Mouse (Mus musculus) cerebellum, adult 11-12 months (tissue): Measurements from ENCODE around the gene Myo16.

Experiments used
- DNase-seq: peaks from one replicate; pipeline ENCODE4 v3.0.0; 2022

Gene Myo16

DNA sequence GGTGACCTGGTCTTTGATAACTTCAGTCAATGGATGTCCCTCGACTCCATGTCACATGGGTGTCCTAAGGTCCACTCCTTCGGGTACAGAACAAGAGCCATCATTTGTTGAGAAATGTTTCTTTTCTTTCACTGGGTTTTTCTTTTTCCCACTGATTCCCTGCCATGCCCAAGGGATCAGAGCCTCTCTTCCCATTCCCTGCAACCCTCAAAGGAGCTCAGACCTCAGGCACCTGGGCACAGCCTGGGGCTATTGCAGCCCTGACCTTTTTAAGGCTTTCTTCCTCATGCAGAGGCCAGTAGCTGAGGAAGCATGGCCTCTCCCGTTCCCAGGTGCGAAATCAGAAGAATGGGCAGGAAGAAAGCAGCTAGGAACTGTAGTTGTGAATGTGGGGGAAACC is 23.4 kb downstream of the Myo16 start:
- no peak for DNase-seq

DNA sequence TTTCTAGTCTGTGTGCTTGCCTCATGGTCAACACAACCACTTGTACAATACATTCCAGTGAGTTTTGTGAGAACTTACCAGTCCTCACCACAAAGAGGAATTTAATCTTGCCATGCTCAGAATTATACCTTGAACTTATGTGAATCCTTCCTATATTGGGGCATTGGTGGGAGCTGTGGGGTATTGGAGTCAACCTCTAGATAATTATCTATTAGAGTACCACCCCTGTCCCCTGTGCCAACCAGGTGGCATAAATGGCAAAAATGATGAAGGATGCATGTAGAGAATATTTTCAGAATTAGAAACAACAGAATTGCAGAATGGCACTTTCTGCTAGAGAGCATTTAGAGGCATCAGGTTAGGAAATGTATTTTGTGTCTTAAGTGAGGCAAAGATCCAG is 25.3 kb downstream of the Myo16 start:
- no peak for DNase-seq

DNA sequence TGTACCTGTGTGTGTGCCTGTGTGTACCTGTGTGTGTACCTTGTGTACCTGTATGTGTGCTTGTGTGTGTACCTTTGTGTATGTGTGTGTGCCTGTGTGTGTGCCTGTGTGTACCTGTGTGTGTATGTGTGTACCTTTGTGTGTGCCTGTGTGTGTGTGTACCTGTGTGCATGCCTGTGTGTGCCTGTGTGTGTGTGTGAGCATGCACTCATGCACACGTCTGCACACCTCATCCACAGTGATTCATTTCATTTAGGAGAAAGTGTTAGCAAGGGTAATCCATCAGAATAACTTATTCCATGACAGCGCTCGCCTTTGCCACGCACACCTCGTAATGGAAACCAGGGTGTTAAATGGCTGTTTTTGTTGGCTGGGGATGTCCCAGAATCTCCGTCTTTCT is 36.9 kb downstream of the Myo16 start:
- no peak for DNase-seq

DNA sequence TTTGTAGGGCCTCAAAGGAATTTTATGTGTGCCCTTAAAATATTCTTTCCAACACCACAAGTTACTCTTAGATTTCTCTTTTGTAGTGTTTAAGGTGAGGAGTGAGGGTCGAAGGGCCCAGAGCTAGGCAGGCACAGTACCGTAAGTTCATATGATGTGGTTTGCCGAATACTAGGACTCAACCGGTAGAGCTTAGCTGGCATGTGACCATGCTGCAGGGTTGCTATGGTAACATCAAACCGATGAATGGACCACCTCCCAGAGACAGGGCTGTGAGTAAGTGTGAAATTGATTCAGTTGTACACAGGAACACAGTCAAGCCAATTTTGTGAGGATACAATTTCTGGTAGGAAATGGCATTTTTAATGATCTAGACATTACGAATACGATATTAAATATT is 44.5 kb downstream of the Myo16 start:
- no peak for DNase-seq

DNA sequence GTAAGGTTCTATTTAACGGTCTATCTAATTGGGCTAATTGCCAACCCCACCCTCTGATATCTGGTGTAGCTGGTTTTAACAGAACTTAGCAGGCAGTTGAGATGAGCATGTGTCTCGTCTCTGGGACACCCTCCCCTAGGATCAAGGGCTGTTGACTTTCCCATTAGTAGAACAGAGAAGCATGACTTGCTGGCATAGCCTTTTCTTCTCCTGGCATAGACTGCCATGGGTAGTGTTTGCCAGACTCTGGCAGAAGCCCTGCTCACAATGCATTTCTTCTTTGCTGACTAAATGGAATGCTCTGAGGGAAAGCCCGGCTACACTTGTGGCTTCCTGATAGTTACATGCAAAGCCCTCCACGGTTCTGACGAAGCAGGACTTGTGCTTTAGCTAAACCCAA is 45.6 kb downstream of the Myo16 start:
- DNase-seq: no peak

DNA sequence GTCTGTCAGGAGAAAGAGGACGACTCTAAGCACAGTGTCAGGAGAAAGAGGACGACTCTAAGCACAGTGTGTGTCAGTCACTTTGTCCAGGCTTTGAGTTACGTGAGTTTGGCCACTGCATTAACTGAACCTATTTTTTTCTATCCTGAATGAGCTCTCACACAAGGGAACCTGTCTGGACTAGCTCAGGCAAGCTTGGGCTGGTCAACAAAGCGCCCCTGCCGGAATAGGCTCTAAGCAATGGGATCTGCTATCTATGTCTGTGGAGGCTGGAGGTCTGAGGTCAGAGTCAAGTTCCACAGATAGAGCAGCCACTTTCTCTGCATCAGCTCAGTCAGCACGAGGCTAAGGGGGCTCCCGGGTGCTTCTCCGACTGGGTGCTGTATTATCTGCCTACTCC is 46.3 kb downstream of the Myo16 start:
- no peak for DNase-seq

DNA sequence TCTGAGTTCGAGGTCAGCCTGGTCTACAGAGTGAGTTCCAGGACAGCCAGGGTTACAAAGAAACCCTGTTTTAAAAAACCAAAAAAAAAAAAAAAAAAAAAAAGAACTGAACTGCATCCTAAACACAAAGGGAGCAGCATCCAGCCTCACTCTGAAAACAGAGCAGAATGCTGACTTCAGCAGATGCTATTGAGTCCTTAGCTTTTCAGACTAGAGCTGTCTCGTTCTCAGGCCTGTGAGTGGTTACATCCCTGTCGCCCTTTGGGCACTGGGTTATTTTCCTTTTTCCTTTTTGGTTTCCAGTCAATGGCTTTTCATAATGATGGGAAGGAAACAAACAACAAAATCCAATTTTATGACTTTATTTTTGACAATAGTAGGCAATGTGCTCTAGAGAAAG is 61.3 kb downstream of the Myo16 start:
- DNase-seq: no peak

DNA sequence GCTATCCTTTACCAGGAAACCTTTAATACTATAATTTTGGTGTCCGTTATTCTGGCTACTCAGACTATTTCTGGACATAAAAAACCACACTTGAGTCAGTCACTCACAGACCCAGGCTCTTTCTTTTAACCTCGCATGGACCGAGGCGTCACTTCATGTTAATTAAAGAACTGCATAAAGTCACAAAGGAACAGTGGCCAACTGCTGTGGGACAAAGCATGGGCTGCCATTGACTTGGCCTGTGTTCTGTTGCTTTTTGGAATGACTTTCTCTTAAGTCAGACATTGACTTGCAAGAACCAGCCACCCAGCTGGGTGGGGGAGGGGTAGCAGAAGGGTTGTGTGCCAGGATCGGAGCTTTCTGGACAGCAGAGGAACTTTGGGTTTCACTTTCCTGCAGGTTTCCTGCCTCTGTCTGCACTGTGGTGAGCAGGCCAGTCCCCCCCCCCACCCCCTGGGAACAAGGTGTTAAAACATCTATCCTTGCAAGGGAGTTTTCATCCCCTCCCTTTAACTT is 66.1 kb downstream of the Myo16 start:
- DNase-seq: no peak

DNA sequence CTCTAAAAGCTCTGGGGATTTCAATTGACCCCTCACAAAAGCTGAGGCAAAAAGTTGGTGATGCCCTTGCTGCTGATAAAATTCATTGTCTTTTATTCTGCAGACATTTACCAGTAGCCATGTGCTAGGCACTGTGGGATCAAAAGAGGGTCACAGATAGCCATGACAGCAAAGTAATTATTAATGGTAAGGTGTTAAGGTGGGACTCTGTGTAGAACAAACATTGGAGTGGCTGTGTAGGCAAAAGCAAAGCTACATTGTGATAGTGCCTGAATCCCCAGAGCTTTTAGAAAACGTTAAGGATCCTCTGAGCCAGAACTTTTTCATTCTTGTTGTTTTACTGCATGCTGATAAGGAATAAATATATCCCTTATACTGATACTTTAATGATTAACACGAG is 69.1 kb downstream of the Myo16 start:
- no peak for DNase-seq

DNA sequence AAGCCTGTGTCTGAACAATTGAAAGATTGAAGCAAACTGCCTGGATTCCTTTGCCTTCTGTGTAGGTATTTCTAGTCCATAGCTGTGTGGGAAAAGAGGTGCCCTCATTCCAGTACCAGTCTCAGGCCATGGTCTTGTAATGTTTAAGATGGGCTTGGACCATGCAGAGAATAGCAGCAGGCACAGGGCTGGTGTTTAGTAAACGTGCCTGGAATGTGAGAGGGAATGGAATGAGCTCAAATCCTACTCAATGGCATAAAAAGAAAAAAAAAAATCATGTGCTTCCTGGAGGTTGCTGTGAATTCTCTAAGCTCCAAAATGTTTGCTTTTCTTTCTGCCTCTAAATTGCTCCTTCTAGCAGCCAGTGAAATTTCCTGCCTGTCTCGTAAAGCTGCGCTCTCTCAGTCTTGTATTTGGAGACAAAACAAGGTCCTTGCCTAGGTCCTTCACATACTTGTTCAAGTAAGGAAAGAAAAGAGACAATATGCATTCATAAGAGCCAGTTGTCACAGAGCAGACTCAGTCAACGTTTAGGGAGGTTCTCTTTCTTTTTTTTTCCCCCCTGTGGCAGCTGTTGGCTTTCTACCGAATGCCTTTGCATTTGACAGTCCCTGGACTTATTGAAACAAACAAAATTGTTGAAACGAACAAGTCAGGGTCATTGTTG is 70.0 kb downstream of the Myo16 start:
- no peak for DNase-seq

DNA sequence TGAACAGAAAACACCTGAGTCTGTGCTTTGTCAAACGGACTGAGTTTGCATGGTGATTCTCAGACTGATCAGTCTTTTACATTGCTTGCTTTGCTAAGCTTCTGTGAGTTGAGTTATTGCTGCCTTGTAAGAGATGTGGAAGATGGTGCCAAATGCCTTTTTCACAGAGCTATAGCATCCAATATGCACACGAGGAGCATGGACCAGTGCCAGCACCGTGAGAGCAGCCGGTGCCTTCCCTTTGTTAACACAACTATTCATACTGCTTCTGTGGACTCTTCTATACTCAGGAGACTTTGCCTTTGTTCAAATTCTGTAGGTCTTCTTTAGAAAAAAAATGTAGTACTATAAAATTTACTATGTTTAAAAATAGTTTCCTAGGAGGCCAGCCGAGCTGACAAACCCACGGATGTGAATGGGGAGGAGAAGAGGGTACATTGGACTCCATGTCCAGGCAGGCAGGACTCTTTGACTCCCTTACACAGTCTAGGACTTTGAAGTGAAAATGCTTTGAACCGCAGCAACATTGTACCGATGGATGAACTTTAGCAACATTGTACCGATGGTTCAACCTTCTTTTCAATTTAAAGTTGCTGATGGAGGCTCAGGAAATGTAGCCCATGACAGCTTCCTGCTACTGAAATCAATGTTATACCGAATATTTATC is 70.7 kb downstream of the Myo16 start:
- DNase-seq: no peak

DNA sequence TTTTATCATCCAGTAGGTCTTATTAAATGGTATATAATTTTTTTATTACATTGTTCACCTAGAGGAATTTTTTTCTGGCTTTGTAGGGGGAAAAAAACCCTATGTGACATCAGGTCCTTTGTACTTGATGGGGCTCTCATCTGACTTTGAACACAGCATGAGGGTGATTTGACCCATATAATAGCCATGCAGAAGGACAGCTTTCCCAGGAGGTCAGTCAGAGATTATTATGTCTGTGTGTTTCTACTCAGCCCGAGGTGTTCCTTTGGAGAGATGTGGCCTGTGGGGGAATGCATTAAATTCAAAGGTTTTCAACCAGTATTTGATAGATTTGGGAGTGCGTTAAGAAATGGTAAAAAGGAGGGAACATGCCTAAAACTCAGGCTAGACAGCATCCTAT is 71.3 kb downstream of the Myo16 start:
- no peak for DNase-seq

DNA sequence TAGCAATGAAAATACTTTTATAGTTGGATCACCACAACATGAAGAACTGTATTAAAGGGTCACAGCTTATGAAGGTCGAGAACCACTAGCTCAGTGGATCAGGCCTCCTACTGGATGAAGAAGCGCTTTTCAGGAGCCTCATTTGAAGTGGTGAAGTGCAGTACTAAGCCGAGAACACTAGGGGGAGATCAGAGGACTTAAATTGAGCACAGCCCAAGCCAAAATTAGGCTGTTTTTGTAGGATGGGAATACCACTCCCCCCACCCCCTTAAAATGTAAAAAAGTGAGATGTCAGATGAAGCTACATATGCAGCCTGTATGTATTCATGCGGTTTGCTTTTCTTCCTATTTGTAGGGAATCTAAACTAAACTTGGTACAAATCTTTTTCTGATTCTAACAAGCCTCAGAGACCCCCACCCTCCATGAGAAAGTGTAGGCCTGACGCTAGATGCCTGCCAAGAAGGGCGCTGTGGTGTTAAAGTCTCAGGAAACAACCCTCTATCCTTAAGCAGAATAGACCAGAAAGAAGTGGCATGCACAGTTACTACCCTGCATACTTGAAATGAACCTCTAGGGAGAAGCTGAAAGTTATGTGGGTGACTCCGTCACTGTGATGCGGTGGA is 77.1 kb downstream of the Myo16 start:
- no peak for DNase-seq

DNA sequence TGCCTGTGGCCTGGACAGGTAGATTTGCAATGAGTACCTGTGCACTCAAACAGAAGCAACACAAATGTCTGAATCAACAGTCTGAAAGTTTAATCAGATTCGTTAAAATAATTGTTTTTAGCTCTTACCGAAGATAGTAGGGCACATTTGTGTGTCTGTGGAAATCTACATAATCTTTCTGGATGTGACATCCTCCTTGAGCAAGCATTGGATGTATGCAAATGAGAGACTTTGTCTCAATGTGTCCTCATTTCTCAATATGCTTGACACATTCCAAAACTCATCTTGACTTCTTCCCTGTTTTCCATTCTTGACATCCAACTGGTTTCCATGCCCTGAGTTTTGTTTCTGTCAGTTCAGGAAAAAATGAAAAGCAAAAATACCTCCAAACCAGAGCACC is 80.8 kb downstream of the Myo16 start:
- no peak for DNase-seq

DNA sequence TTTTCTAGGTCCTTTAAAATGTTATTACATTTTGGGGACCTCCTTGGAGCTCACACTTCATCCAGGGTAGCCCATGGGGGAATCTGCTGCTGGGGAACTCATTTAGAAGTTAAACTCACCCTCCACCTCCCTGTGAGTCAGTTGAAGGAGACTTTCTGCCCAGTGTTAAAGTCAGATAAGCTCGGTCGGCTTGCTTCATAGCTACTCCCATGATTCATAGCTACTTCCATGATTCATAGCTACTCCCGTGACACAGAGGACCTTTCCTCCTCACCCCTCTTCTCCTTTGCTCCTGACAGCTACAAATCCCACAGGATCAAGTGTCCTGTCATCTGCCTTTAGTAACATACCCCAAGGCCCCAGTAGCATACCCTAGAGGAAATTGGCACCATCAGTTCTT is 89.6 kb downstream of the Myo16 start:
- no peak for DNase-seq

DNA sequence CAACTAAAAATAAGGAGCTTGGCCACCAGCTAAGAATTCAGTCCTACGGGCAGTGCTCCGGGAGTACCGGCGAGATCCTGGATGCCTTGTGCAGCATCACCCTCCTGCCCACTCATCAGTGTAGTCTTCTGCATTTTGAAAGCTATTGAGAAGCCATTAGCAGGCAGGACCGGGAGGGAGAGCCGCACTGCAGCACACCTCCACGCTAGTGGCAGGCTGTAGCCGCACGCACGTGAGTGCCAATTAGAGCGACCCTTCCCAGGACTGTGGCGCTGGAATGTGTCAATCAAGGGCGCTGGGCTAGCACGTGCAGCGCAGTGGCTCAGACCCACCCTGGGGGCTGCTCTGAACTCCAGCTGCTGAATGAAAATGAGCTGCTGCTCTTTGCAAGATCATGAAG is 95.4 kb downstream of the Myo16 start:
- no peak for DNase-seq

DNA sequence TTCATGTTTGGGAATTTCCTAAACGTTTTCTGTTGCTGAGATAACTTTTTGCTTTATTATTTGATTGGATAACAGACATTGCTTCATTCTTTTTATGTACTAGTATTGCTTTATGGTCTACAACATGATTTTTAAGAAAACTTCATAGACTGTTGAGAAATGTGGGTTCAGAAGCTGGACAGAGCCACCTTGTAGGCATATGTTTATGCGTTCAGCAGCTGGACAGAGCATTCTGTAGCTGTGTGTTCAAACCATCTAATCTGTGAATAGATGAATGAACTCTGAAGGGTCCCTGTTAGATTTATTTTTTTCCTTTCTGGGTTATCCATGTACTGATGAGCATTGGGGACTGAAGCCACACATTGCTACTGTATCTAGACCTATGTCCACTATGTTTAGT is 102.0 kb downstream of the Myo16 start:
- no peak for DNase-seq

DNA sequence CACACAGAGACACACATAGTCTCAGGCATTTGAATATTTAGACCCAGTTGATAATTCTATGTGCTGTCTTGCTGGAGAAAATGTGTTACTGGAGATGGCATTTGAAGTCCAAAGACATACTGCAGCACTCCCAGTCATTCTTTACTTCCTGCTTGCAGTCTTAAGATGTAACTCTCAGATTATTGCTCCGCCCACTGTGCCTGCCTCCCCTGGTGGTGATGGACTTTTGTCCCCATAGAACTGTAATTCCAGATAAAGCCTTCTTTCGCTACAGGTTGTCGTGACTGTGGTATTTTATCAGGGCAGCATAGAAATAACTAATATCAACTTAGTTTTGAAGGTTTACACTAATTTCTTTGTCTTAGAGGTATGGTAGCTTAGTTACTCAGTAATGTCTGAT is 102.9 kb downstream of the Myo16 start:
- no peak for DNase-seq

DNA sequence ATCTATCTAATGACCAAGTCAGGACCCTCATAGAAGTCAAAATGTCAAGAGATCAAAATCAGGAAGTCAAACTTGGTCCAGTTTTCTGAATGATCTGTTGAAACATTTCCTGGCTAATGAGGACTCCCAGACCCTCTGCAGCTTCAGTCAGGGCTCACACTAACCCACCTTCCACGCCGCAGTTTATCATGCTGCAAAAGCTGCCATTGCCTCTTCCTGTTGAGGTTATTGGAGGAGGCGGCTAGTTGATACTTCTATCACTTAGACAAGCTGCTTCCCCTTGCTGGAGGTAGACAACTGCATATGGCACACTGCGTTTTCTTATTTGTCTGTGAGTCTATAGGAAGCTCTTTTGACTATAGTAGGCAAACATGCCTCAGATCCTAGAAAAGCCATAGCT is 116.4 kb downstream of the Myo16 start:
- DNase-seq: no peak

DNA sequence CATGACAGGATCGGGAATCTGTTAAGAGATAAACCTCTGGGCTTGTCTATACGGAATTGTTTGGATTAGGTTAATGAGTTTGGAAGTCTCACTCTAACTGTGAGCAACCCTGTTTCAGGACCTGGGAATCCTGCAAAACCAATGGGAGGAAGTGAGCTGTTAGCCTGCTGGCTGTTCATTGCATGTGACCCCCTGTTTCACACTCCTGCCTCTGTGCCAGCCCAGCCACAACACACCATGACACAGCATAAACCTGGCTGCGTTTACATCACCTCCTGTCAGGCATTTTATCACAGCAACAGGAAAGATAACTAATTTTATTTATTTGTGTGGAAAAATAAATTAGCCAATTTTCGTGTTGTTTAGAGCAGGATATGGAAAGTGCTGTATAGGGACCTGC is 138.9 kb downstream of the Myo16 start:
- no peak for DNase-seq

DNA sequence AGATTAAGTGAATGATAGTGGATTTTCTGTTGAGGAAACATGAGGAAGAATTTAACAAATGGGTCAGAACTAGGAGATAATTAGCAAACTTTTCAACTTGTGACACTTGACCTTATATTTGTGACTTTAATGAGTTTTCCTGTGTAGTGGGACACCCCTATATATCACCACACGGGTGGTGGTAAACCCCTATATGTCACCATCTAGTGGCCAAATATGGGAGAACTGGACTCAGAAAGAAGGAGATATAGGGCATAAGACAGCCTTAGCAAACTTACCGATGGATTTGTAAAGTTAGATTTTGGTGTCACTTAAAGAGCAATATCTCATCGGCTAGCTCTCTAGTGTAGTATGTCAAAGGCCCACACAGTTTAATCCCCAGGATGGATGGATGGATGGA is 147.1 kb downstream of the Myo16 start:
- DNase-seq: no peak

DNA sequence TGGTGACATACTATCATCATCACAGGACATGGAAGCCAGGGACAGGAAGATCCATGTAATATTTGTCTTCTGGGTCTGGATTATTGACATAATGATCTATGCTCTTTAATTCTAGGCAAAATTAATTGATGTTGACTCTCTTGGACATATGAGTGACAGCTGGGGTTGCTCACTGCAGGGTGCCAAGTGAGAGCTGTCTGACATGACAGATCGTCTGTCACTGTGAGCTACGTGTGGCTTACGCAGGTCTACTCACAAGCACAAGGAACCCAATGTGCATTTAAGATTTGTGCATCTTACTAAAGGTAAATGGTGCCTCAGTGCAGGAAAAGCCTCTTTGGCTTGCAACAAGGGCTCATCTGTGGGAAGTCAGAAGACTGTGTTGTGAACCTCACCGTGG is 149.3 kb downstream of the Myo16 start:
- no peak for DNase-seq

DNA sequence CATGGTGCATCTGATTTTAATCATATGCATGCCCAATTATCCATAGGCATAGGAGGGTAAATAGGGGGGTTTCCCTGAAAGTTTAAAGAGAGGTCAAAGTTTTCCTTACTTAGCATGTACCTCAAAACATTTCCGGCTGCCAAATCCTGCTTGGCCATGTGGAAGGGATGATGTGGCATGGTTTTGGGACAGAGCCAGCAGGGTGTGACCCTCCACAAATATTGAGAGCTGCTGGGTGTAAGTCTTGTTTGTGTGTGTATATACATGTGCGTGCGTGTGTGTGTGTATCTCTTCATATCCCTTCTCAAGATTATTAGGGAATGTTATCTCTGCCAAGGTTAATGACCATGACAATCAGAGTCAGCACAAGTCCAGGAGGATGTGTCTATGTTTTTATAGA is 150.3 kb downstream of the Myo16 start:
- DNase-seq: no peak

DNA sequence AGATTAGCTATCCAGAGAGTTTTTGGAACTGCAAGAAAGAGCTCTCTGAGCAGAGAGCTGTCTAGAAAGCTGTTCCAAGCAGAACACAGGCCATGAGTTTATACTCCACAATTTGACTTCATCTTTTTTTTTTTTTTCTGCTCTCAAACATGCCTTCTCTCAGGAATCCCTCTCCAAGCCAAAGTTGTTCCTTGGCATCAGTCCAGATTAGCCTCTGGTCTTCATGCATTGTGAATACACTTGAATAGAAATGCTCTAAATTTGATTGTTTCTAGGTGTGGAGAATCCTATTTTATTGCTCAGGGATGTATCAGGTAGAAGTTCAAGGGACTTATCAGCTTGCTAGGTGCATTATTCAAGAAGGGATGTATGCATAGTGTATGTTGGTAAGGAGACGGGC is 151.0 kb downstream of the Myo16 start:
- DNase-seq: no peak

DNA sequence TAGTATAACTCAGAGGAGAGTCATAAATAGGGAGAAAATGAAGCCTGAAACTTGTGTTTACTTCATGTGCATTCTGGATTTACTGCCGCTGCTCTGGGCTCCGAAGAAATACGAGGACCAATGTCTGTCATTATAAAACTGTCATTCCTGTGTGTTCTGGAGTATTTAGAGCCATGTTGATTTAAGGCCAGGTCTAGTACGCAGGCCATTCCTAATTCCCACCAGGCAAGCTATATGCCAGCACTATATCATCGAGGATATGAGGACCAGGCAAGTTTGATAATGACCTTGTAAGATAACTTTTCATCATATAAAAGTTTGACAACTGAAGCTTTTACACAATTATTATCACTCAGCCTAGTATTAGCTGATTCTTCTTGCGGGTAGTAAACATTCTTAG is 153.6 kb downstream of the Myo16 start:
- no peak for DNase-seq
